Mouse (Mus musculus): ENCODE data around the gene Dok3. TPM values are rescaled to one million over a fixed set of nuclear protein-coding genes. Genes with fewer than 3 reads are reported as not detected.

The Dok3 gene
- polyA plus RNA-seq, 1 experiment = 98.6 TPM

- TF ChIP-seq FLI1 (IDR thresholded peaks at IDR 0.05; ENCODE audit: low read length) (no peak), GATA1 (IDR thresholded peaks at IDR 0.05; ENCODE audit: borderline replicate concordance, low read length) (no peak)
- H3K4me1 ChIP-seq = peaks cover 74% of the 10 kb centered on the region
- H3K36me3 ChIP-seq (replicated peaks; ENCODE audit: low read length) = peaks cover 66% of the 10 kb centered on the region
- H3K9me3 ChIP-seq = no peaks in the 10 kb centered on the region
- H3K27me3 ChIP-seq (replicated peaks) = peaks cover 8% of the 10 kb centered on the region
- H3K4me3 ChIP-seq (replicated peaks) = peak overlapping the region; percentile 96
Observed at GRCm38 (mm10) chr13:55510668-55511491, 18.2 kb downstream of the Dok3 start.

- Histone ChIP-seq H3K4me1 (peaks cover 80% of the 10 kb centered on the region), H3K27me3 (replicated peaks) (peaks cover 8% of the 10 kb centered on the region), H3K9me3 (no peaks in the 10 kb centered on the region), H3K4me3 (replicated peaks) (peak overlapping the region; percentile 96), H3K36me3 (replicated peaks; ENCODE audit: low read length) (peaks cover 71% of the 10 kb centered on the region)
- no peak for TF ChIP-seq FLI1 (IDR thresholded peaks at IDR 0.05; ENCODE audit: low read length)
- no peak for TF ChIP-seq GATA1 (IDR thresholded peaks at IDR 0.05; ENCODE audit: borderline replicate concordance, low read length)
Observed at GRCm38 (mm10) chr13:55510332-55510667, 18.8 kb downstream of the Dok3 start.

DNA sequence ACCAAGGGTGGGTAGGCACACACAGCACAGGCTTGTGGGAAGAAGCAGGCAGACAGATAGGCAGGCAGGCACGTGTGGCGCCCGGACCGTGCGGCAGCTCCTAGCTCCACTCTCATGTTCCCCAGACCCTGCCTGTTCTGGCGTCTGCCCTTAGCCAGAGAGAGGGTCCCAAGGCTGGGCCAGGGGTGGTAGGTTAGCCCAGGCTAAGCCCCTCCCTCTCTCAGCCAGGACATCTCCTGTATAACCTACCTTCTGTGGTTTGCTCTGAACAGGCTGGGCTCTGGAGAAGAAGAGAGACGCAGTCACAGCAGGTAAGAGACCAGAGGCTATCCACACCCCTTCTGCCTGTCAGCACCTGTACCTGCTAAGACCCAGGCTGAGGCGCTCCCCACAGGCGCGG, 20.6 kb downstream of the Dok3 start:
- no peaks in the 10 kb centered on the region for H3K9me3 ChIP-seq
- H3K27me3 ChIP-seq (replicated peaks) = no peaks in the 10 kb centered on the region
- peaks cover 90% of the 10 kb centered on the region for H3K4me1 ChIP-seq
- H3K4me3 ChIP-seq (replicated peaks) = peak overlapping the region; percentile 50
- H3K36me3 ChIP-seq (replicated peaks; ENCODE audit: low read length) = peaks cover 89% of the 10 kb centered on the region
- TF ChIP-seq GATA1 (IDR thresholded peaks at IDR 0.05; ENCODE audit: borderline replicate concordance, low read length) (no peak), FLI1 (IDR thresholded peaks at IDR 0.05; ENCODE audit: low read length) (no peak)

- Histone ChIP-seq H3K36me3 (replicated peaks; ENCODE audit: low read length) (peaks cover 96% of the 10 kb centered on the region), H3K4me3 (replicated peaks) (no peak overlapping the region), H3K27me3 (replicated peaks) (no peaks in the 10 kb centered on the region), H3K4me1 (peaks cover 97% of the 10 kb centered on the region), H3K9me3 (no peaks in the 10 kb centered on the region)
- TF ChIP-seq GATA1 (IDR thresholded peaks at IDR 0.05; ENCODE audit: borderline replicate concordance, low read length) (no peak), FLI1 (IDR thresholded peaks at IDR 0.05; ENCODE audit: low read length) (no peak)
Observed at GRCm38 (mm10) chr13:55507877-55508276, 21.2 kb downstream of the Dok3 start.

GRCm38 (mm10) chr13:55506697-55507096, 22.4 kb downstream of the Dok3 start:
- Histone ChIP-seq H3K36me3 (replicated peaks; ENCODE audit: low read length) (peaks cover 100% of the 10 kb centered on the region), H3K4me1 (peaks cover 89% of the 10 kb centered on the region), H3K4me3 (replicated peaks) (no peak overlapping the region), H3K27me3 (replicated peaks) (no peaks in the 10 kb centered on the region), H3K9me3 (no peaks in the 10 kb centered on the region)
- TF ChIP-seq FLI1 (IDR thresholded peaks at IDR 0.05; ENCODE audit: low read length) (no peak), GATA1 (IDR thresholded peaks at IDR 0.05; ENCODE audit: borderline replicate concordance, low read length) (no peak)

- TF ChIP-seq FLI1 (IDR thresholded peaks at IDR 0.05; ENCODE audit: low read length) (no peak), GATA1 (IDR thresholded peaks at IDR 0.05; ENCODE audit: borderline replicate concordance, low read length) (no peak)
- H3K9me3 ChIP-seq = no peaks in the 10 kb centered on the region
- H3K4me3 ChIP-seq (replicated peaks) = peak overlapping the region; percentile 2
- H3K4me1 ChIP-seq = peaks cover 80% of the 10 kb centered on the region
- H3K27me3 ChIP-seq (replicated peaks) = no peaks in the 10 kb centered on the region
- H3K36me3 ChIP-seq (replicated peaks; ENCODE audit: low read length) = peaks cover 100% of the 10 kb centered on the region
Observed at GRCm38 (mm10) chr13:55505810-55506209, 23.3 kb downstream of the Dok3 start.

GRCm38 (mm10) chr13:55504390-55504789, 24.7 kb downstream of the Dok3 start:
- Histone ChIP-seq H3K27me3 (replicated peaks) (no peaks in the 10 kb centered on the region), H3K4me3 (replicated peaks) (peak overlapping the region; percentile 11), H3K4me1 (peaks cover 71% of the 10 kb centered on the region), H3K36me3 (replicated peaks; ENCODE audit: low read length) (peaks cover 100% of the 10 kb centered on the region), H3K9me3 (no peaks in the 10 kb centered on the region)
- TF ChIP-seq FLI1 (IDR thresholded peaks at IDR 0.05; ENCODE audit: low read length) = no peak
- TF ChIP-seq GATA1 (IDR thresholded peaks at IDR 0.05; ENCODE audit: borderline replicate concordance, low read length) = no peak

DNA sequence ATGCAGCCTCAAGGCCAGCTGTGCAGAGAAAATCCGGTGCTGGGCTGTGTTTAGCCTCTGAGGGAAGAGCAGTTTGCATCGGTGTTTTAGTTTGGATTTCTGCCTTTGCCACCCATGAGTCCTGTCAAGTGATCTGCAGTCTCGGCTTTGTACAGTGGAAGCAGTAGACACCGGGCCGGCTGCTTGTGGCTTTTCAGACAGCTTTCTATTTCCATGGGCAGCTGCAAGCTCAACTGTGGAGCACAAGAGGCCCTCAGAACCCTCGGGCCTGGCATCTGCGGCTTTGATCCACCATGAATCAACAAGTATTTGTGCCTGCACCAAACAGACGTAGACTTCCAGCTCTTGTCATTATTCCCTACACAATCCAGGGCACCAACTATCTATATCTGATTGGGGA, 26.7 kb downstream of the Dok3 start:
- no peaks in the 10 kb centered on the region for H3K9me3 ChIP-seq
- H3K27me3 ChIP-seq (replicated peaks) = no peaks in the 10 kb centered on the region
- H3K36me3 ChIP-seq (replicated peaks; ENCODE audit: low read length) = peaks cover 100% of the 10 kb centered on the region

GRCm38 (mm10) chr13:55500575-55500974, 28.5 kb downstream of the Dok3 start:
- H3K4me1 ChIP-seq = peaks cover 51% of the 10 kb centered on the region
- no peaks in the 10 kb centered on the region for H3K27me3 ChIP-seq (replicated peaks)
- no peak overlapping the region for H3K4me3 ChIP-seq (replicated peaks)
- TF ChIP-seq FLI1 (IDR thresholded peaks at IDR 0.05; ENCODE audit: low read length) = no peak
- no peak for TF ChIP-seq GATA1 (IDR thresholded peaks at IDR 0.05; ENCODE audit: borderline replicate concordance, low read length)
- H3K9me3 ChIP-seq = no peaks in the 10 kb centered on the region
- peaks cover 99% of the 10 kb centered on the region for H3K36me3 ChIP-seq (replicated peaks; ENCODE audit: low read length)

More for the DNA sequence above, 26.7 kb downstream of the Dok3 start:
- Histone ChIP-seq H3K4me1 (peaks cover 66% of the 10 kb centered on the region), H3K4me3 (replicated peaks) (no peak overlapping the region)
- TF ChIP-seq GATA1 (IDR thresholded peaks at IDR 0.05; ENCODE audit: borderline replicate concordance, low read length) = no peak

GRCm38 (mm10) chr13:55498906-55499305, 30.2 kb downstream of the Dok3 start:
- H3K4me1 ChIP-seq = peaks cover 49% of the 10 kb centered on the region
- TF ChIP-seq FLI1 (IDR thresholded peaks at IDR 0.05; ENCODE audit: low read length) = no peak
- no peak for TF ChIP-seq GATA1 (IDR thresholded peaks at IDR 0.05; ENCODE audit: borderline replicate concordance, low read length)
- H3K36me3 ChIP-seq (replicated peaks; ENCODE audit: low read length) = peaks cover 82% of the 10 kb centered on the region
- H3K27me3 ChIP-seq (replicated peaks) = peaks cover 6% of the 10 kb centered on the region
- H3K9me3 ChIP-seq = no peaks in the 10 kb centered on the region
- H3K4me3 ChIP-seq (replicated peaks) = no peak overlapping the region

Data from megakaryocyte, embryonic 14.5 days (primary cell).